Mouse (Mus musculus): ENCODE measurements around the gene Olfr1128.

GRCm38 (mm10) chr2:87515457-87516060 lies 29.8 kb downstream of the Olfr1128 start:
- TF ChIP-seq CTCF (IDR thresholded peaks at IDR 0.05; ENCODE audit: low read depth, low read length): no peak
- no peak for TF ChIP-seq POLR2A (IDR thresholded peaks at IDR 0.05; ENCODE audit: borderline replicate concordance, low read depth, low read length)
